Mouse (Mus musculus) G1E (cell line): ENCODE data around the gene Dpp3. TPM values are rescaled to one million over a fixed set of nuclear protein-coding genes. Genes with fewer than 3 reads are reported as not detected.
A peak's percentile ranks its signal among the peaks of the same experiment; 100 is the strongest.

Source experiments
- ATAC-seq: 2 replicates; pipeline ENCODE4 v1.8.0; 2016; ENCODE audit warnings: mild to moderate bottlenecking; ENCODE audit not compliant: insufficient number of reproducible peaks, poor library complexity, low FRiP score, severe bottlenecking; ENCODE audit errors: extremely low read depth
- DNase-seq: peaks from one replicate; pipeline ENCODE4 v3.0.0; 2012; ENCODE audit warnings: low spot score
- H3K27me3 ChIP-seq: 2 replicates; pipeline ENCODE4 v1.6.1; 2012; ENCODE audit warnings: mild to moderate bottlenecking, low read length, inconsistent platforms; ENCODE audit not compliant: insufficient read depth
- H3K36me3 ChIP-seq: replicated peaks from 2 replicates; pipeline ENCODE3; 2012; ENCODE audit warnings: mild to moderate bottlenecking, inconsistent platforms
- H3K4me1 ChIP-seq: 2 replicates; pipeline ENCODE4 v1.6.1; 2012; ENCODE audit warnings: low read depth, low read length, inconsistent platforms, mixed read lengths; ENCODE audit not compliant: insufficient read depth
- H3K4me3 ChIP-seq: 2 replicates; pipeline ENCODE4 v1.5.1; 2012; ENCODE audit warnings: low read depth, mild to moderate bottlenecking, inconsistent platforms, low read length, moderate library complexity, mixed read lengths
- H3K9me3 ChIP-seq: replicated peaks from 2 replicates; pipeline ENCODE4 v1.6.1; 2012; ENCODE audit warnings: inconsistent platforms
- CTCF ChIP-seq: IDR thresholded peaks from 2 replicates; pipeline ENCODE4 v1.5.1; 2012; ENCODE audit warnings: low read depth, low read length, inconsistent platforms, mixed read lengths
- GATA1 ChIP-seq: IDR thresholded peaks from 2 replicates; pipeline ENCODE4 v1.6.1; 2012; ENCODE audit warnings: borderline replicate concordance, low read length, inconsistent platforms, mixed read lengths
- GATA2 ChIP-seq: IDR thresholded peaks from 2 replicates; pipeline ENCODE4 v1.6.1; 2012; ENCODE audit warnings: low read depth, low read length, inconsistent platforms, borderline replicate concordance
- POLR2AphosphoS5 ChIP-seq: IDR thresholded peaks from 2 replicates; pipeline ENCODE4 v1.6.1; 2012; ENCODE audit warnings: low read depth, low read length, inconsistent platforms; ENCODE audit not compliant: insufficient replicate concordance
- TAL1 ChIP-seq: conservative IDR thresholded peaks from 2 replicates; pipeline ENCODE4 v1.6.1; 2012; ENCODE audit warnings: low read depth, low read length, inconsistent platforms, mixed read lengths
- polyA plus RNA-seq: library from polyadenylated mRNA; stranded (reverse); fragments of >175 nt; gene quantifications from 2 replicates; pipeline ENCODE4 v1.2.3, GENCODE M21; 2012
- total RNA-seq, 2 experiments: library from RNA; stranded (forward) in 1 of 2; stranded (reverse) in 1 of 2; fragments of 200-1000 nt in 1 of 2; fragments of >200 nt in 1 of 2; fragmentation: Nextera tagmentation in 1 of 2; gene quantifications; 2 replicates each; pipeline ENCODE4 v1.2.3; 2014 to 2017

Dpp3 gene
- total and polyA plus RNA-seq, 3 experiments, result 41.5 to 88.2 (median 47.3) TPM

- TF ChIP-seq TAL1, result no peak
- no peak for TF ChIP-seq GATA1
- TF ChIP-seq POLR2AphosphoS5, result no peak
- TF ChIP-seq GATA2, result no peak
- no peak for TF ChIP-seq CTCF
- peaks cover 98% of the 10 kb centered on the region for H3K36me3 ChIP-seq
- DNase-seq (no peak), ATAC-seq (no peak)
- peaks cover 6% of the 10 kb centered on the region; the same call in 1 of the 2 replicates for H3K4me1 ChIP-seq
- H3K27me3 ChIP-seq, result no peaks in the 10 kb centered on the region
- H3K9me3 ChIP-seq, result no peaks in the 10 kb centered on the region
- H3K4me3 ChIP-seq, result no peak overlapping the region
Observed at GRCm38 (mm10) chr19:4916827-4917226, 11.3 kb downstream of the Dpp3 start.

- H3K36me3 ChIP-seq, result peaks cover 98% of the 10 kb centered on the region
Observed at GRCm38 (mm10) chr19:4915924-4916603, 12.0 kb downstream of the Dpp3 start.

GRCm38 (mm10) chr19:4909376-4909775 is 18.7 kb downstream of the Dpp3 start:
- TF ChIP-seq CTCF (no peak), GATA2 (no peak), POLR2AphosphoS5 (no peak), GATA1 (no peak), TAL1 (no peak)
- Histone ChIP-seq H3K36me3 (peaks cover 78% of the 10 kb centered on the region), H3K4me3 (no peak overlapping the region)

More at GRCm38 (mm10) chr19:4915924-4916603, 12.0 kb downstream of the Dpp3 start:
- Histone ChIP-seq H3K4me1 (peaks cover 6% of the 10 kb centered on the region; the same call in 1 of the 2 replicates), H3K9me3 (no peaks in the 10 kb centered on the region), H3K27me3 (no peaks in the 10 kb centered on the region), H3K4me3 (no peak overlapping the region)
- TF ChIP-seq GATA2 (no peak), TAL1 (no peak), GATA1 (no peak), CTCF (no peak), POLR2AphosphoS5 (no peak)
- ATAC-seq (no peak), DNase-seq (no peak)

GRCm38 (mm10) chr19:4908107-4908506 is 20.0 kb downstream of the Dpp3 start:
- no peak for ATAC-seq
- H3K4me3 ChIP-seq, result no peak overlapping the region
- no peaks in the 10 kb centered on the region for H3K9me3 ChIP-seq
- H3K36me3 ChIP-seq, result peaks cover 72% of the 10 kb centered on the region
- no peaks in the 10 kb centered on the region for H3K27me3 ChIP-seq
- TF ChIP-seq GATA1, result no peak
- TF ChIP-seq CTCF, result peak; percentile 48; the same call in 1 of the 2 replicates
- peaks cover 9% of the 10 kb centered on the region; the same call in 1 of the 2 replicates for H3K4me1 ChIP-seq
- no peak for DNase-seq

More at GRCm38 (mm10) chr19:4909376-4909775, 18.7 kb downstream of the Dpp3 start:
- no peak for DNase-seq
- H3K27me3 ChIP-seq, result no peaks in the 10 kb centered on the region
- peaks cover 13% of the 10 kb centered on the region; the same call in 1 of the 2 replicates for H3K4me1 ChIP-seq
- ATAC-seq, result no peak
- H3K9me3 ChIP-seq, result no peaks in the 10 kb centered on the region

- peaks cover 59% of the 10 kb centered on the region for H3K36me3 ChIP-seq
- no peaks in the 10 kb centered on the region for H3K27me3 ChIP-seq
- H3K4me3 ChIP-seq, result peak within 1 kb of the TSS; percentile 72
- H3K4me1 ChIP-seq, result peaks cover 6% of the 10 kb centered on the region; the same call in 1 of the 2 replicates
- no peak for TF ChIP-seq CTCF
- TF ChIP-seq TAL1, result no peak
- no peak for TF ChIP-seq POLR2AphosphoS5
- no peak for TF ChIP-seq GATA1
- TF ChIP-seq GATA2, result no peak
- peak; percentile 70 for DNase-seq
- peak; percentile 40 for ATAC-seq
- no peaks in the 10 kb centered on the region for H3K9me3 ChIP-seq
Observed at GRCm38 (mm10) chr19:4905979-4906794, 21.9 kb downstream of the Dpp3 start, which contains the start of gene Bbs1. Bbs1 (minus strand) TSS chr19:4906628.

GRCm38 (mm10) chr19:4899888-4900287 is 28.2 kb downstream of the Dpp3 start:
- no peaks in the 10 kb centered on the region for H3K4me1 ChIP-seq
- H3K36me3 ChIP-seq, result peaks cover 15% of the 10 kb centered on the region
- DNase-seq, result no peak
- no peak overlapping the region for H3K4me3 ChIP-seq
- H3K27me3 ChIP-seq, result no peaks in the 10 kb centered on the region
- ATAC-seq, result no peak
- no peaks in the 10 kb centered on the region for H3K9me3 ChIP-seq
- no peak for TF ChIP-seq CTCF
- TF ChIP-seq GATA2, result no peak
- no peak for TF ChIP-seq POLR2AphosphoS5
- TF ChIP-seq TAL1, result no peak
- no peak for TF ChIP-seq GATA1
